Mouse (Mus musculus): ENCODE measurements around the gene Rassf7. TPM values are rescaled to one million over a fixed set of nuclear protein-coding genes. Genes with fewer than 3 reads are reported as not detected.
"Not testable (repeated sequence)": the region's sequence is repeated elsewhere in the genome, so short reads cannot be mapped to it uniquely, and the experiment has no call there.

The Rassf7 gene
- polyA plus RNA-seq, 1 experiment from 2014 or later: 41.4 TPM

DNA sequence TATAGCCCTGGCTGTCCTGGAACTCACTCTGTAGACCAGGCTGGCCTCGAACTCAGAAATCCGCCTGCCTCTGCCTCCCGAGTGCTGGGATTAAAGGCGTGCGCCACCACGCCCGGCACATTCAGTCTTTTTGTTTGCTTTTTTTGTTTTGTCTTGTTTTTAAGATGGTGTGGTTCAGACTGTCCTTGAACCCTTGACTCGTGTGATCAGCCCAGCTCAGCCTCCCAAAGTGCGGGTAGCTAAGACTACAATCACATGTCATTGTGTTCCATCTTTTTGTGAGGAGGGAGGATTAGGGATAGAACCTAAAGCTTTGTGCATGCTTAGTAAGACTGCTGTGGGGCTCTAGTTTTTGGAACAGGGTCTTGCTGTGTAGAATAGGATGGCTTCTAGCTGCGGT lies 15.9 kb downstream of the Rassf7 start:
- no peak overlapping the region for H3K4me3 ChIP-seq
- 93% methylated on average over 10 of the region's 10 CpGs for WGBS
- H3K4me1 ChIP-seq: peaks cover 20% of the 10 kb centered on the region
- H3K9me3 ChIP-seq: no peaks in the 10 kb centered on the region
- no peak for DNase-seq (ENCODE audit: low spot score)
- peaks cover 56% of the 10 kb centered on the region for H3K36me3 ChIP-seq
- H3K27ac ChIP-seq: no peak overlapping the region
- no peaks in the 10 kb centered on the region for H3K27me3 ChIP-seq (ENCODE audit: insufficient read depth, poor library complexity, severe bottlenecking)

DNA sequence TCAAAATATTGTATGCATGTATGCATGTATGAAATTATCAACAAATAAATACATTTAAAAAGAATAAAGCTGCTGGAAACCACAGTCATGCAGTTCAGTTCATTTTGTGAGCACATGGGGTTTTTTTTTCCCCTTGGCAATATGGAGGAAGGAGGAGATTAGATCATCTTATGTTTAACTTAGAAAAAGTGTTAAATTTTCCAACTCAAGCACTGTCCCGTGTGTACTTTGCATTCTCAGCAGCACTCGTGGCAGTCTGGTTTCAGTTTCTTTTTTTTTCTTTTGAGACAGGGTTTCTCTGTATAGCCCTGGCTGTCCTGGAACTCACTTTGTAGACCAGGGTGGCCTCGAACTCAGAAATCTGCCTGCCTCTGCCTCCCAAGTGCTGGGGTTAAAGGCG lies 34.8 kb downstream of the Rassf7 start:
- 84% methylated on average over 4 of the region's 4 CpGs for WGBS
- not testable (repeated sequence) for H3K4me3 ChIP-seq; DNase-seq (ENCODE audit: low spot score); H3K9me3 ChIP-seq; H3K27me3 ChIP-seq (ENCODE audit: insufficient read depth, poor library complexity, severe bottlenecking); H3K4me1 ChIP-seq; H3K27ac ChIP-seq
- H3K36me3 ChIP-seq: peaks cover 96% of the 10 kb centered on the region

DNA sequence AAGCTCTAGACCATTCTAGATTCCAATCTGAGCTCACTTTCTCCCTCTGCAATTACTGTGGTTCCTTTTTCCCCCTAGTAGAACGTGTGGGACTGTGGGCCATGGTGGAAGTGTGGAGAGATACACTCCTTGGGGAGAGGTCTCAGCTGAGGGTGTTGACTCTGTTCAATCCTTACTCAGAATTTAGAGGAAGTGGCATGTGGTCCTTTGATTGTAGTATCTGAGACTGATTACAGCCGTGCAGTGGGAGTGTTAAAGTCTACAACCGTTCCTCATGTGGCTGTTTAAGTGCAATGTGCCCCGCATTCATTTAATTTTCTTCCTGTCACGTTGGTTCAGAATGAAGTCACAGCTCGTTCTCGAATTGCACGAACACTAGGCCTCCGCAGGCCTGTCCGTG lies 40.5 kb downstream of the Rassf7 start:
- H3K4me1 ChIP-seq: no peaks in the 10 kb centered on the region
- 87% methylated on average over 10 of the region's 10 CpGs for WGBS
- no peak for DNase-seq (ENCODE audit: low spot score)

DNA sequence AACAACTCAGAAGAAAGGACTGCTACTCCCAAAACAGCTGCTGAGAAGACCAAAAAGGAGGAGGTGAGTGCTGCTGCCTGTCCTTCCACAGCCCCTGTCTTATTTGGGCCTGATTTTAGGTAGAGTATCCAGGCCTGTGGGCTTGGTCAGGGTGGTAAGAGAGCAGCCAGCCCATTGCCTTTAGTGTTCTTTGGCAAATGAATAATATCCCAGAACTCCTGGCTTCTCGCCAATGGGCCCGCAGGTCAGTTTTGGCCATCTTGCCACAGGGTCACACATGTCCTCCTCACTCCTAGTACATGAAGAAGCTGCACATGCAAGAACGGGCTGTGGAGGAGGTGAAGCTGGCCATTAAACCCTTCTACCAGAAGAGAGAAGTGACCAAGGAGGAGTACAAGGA lies 45.8 kb downstream of the Rassf7 start:
- Histone ChIP-seq H3K27ac (no peak overlapping the region), H3K4me1 (peaks cover 15% of the 10 kb centered on the region), H3K9me3 (no peaks in the 10 kb centered on the region), H3K36me3 (peaks cover 79% of the 10 kb centered on the region), H3K27me3 (ENCODE audit: insufficient read depth, poor library complexity, severe bottlenecking) (no peaks in the 10 kb centered on the region), H3K4me3 (no peak overlapping the region)
- 86% methylated on average over 3 of the region's 3 CpGs for WGBS
- no peak for DNase-seq (ENCODE audit: low spot score)

More for the DNA sequence above, 40.5 kb downstream of the Rassf7 start:
- H3K36me3 ChIP-seq: peaks cover 96% of the 10 kb centered on the region
- H3K4me3 ChIP-seq: no peak overlapping the region
- no peaks in the 10 kb centered on the region for H3K27me3 ChIP-seq (ENCODE audit: insufficient read depth, poor library complexity, severe bottlenecking)
- H3K27ac ChIP-seq: no peak overlapping the region
- H3K9me3 ChIP-seq: no peaks in the 10 kb centered on the region

DNA sequence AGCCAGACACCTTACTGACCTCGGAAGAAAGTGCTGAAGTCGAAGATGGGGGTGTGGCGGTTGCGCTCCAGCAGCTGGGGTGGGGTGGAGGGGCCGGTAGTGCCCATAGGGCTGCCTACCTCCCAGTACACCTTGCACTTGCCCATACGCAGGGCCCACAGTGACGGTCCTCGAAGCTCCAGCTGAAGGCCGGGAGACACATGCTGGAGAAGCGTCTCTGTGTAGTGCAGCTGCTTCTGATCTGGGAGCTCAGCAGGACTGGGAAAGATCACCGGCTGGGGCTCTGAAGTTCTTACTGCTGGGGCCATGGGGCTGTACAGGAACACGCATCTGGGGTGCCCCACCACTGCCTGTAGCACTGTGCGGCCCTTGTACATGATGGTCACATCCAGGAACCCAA lies 48.0 kb downstream of the Rassf7 start:
- no peak for DNase-seq (ENCODE audit: low spot score)
- Histone ChIP-seq H3K4me1 (peaks cover 15% of the 10 kb centered on the region), H3K36me3 (peaks cover 58% of the 10 kb centered on the region), H3K4me3 (no peak overlapping the region), H3K9me3 (no peaks in the 10 kb centered on the region), H3K27me3 (ENCODE audit: insufficient read depth, poor library complexity, severe bottlenecking) (no peaks in the 10 kb centered on the region), H3K27ac (no peak overlapping the region)
- WGBS: 87% methylated on average over 13 of the region's 13 CpGs

DNA sequence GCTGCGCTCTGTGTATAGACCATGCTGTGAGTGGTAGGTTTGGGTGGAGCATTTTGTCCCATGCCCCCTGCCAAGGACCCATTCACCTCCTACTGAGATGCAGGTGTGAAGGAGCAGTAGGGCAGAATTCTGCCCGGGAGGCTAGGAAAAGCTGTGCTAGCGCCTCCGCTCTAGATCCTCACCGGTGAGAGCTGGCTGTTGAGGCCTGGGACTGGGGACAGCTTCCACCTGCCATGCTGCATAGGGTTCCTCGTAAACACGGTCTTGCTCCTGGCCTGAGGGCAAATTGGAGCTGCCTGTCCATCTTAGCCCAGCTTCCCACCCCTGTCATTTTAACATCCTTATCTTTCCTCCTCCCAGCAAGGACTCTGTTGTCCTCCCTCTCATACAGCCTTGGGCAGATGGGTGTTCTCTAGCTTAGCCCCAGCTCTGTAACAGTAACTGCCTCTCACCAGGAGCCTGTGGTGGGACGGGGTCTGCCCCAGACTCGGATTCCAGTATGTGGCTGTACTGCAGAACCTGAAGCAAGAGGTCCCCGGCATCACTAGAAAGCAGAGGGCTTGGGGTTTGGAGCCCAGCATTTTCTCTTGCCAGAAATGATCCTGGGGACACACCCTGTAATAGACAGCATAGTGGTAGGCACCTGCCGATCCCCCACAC lies 48.5 kb downstream of the Rassf7 start:
- Histone ChIP-seq H3K36me3 (peaks cover 52% of the 10 kb centered on the region), H3K27ac (no peak overlapping the region), H3K9me3 (no peaks in the 10 kb centered on the region), H3K4me1 (peaks cover 18% of the 10 kb centered on the region), H3K27me3 (ENCODE audit: insufficient read depth, poor library complexity, severe bottlenecking) (peaks cover 2% of the 10 kb centered on the region; the same call in 1 of the 2 replicates), H3K4me3 (no peak overlapping the region)
- DNase-seq (ENCODE audit: low spot score): no peak
- WGBS: 70% methylated on average over 11 of the region's 11 CpGs

DNA sequence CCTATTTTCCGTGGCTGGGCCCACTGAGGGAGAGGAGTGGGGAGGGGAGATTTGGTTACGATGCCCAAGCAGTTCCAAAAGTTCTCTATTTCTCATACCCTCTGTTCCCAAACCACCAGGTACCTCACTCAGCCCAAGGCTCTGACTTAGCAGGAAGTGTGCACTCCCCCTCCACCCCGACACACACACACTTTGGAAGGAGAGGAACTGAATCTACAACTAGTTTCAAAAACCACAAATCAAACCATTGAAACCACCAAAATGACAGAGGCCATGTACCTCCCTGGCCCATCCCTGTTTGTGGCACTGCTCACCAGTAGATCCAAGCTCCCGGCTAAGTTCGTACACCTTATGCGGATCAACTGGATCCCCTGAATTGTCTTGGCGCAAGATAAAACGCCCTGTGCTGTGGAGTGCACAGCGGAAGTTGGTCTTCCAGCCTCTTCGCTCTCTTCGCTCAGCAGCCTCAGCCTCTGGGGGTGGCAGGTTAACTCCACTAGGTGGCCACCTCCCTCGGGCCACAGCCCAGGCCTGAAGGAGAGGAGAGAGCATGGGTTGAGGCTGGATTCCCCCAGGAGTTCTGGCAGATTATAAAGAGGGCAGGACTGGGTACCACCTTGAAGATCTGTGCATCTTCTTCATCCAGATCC lies 49.2 kb downstream of the Rassf7 start:
- WGBS: 28% methylated on average over 12 of the region's 12 CpGs
- DNase-seq (ENCODE audit: low spot score): no peak
- H3K9me3 ChIP-seq: no peaks in the 10 kb centered on the region

DNA sequence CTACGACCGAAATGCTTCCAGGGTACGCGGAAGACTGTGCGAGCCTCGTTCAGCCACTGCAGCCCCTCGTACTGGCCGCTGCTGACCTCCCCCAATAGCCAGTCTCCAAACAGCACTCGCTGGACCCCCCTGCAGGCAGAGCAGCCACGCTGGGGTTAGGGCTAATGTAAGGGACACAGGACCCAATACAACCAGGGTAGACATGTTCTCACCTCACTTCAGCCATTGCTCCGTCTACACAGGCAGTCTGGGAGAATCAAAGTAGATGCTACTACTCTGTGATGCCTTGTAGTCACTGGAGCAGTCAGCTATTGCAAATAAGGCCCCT lies 49.7 kb downstream of the Rassf7 start:
- DNase-seq (ENCODE audit: low spot score): no peak
- H3K27me3 ChIP-seq (ENCODE audit: insufficient read depth, poor library complexity, severe bottlenecking): peaks cover 9% of the 10 kb centered on the region; the same call in 1 of the 2 replicates
- H3K9me3 ChIP-seq: no peaks in the 10 kb centered on the region
- H3K4me3 ChIP-seq: peak overlapping the region; percentile 66
- 45% methylated on average over 11 of the region's 11 CpGs for WGBS
- H3K27ac ChIP-seq: no peak overlapping the region
- H3K36me3 ChIP-seq: peaks cover 40% of the 10 kb centered on the region
- H3K4me1 ChIP-seq: peaks cover 20% of the 10 kb centered on the region

More for the DNA sequence above, 49.2 kb downstream of the Rassf7 start:
- Histone ChIP-seq H3K27me3 (ENCODE audit: insufficient read depth, poor library complexity, severe bottlenecking) (peaks cover 9% of the 10 kb centered on the region; the same call in 1 of the 2 replicates), H3K36me3 (peaks cover 45% of the 10 kb centered on the region), H3K27ac (no peak overlapping the region), H3K4me1 (peaks cover 20% of the 10 kb centered on the region), H3K4me3 (peak overlapping the region; percentile 66; the same call in 1 of the 2 replicates)

DNA sequence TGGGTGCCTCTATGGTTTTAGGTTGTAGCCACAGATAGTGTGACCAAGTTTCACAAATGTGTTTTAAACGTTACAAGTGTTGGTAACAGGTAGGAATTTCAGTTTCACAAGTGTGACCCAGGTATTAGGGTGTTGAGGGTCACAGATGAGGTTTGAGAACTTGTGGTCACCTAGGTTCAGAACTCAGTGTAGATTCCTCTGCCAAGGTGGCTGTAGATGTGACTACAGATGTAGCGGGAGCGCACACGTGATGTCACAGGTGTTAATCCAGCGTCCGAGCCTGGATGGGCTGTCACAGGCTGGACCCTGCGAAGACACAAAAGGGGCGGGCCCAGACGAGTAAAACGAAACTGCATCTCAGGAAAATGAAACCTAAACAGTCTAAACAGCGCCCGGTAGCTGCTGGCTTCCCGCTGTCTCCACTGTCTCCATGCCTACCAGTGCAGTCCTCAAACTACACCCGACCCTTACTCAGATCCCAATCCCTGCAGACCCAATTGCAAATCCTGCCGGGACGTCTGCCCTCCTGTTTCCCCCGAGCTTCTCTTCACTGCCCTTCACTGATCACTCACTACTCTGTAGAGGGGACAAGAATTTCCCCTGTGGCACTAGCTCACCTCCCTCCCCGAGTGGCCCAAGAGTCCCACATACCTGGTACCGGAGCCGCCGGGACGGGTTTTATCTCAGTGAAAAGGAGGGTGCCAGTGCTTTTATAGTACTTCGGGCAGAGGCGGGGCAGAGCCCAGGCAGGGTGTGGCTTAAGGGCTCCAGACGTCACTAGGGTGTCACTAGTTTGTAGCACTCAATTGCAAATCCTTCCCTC lies 50.3 kb downstream of the Rassf7 start, which contains the start of gene Irf7:
Gene Irf7 (minus strand): TSS at position 743 of the 823 bp plus-strand sequence.
- Histone ChIP-seq H3K4me1 (peaks cover 20% of the 10 kb centered on the region), H3K9me3 (no peaks in the 10 kb centered on the region), H3K27ac (peak within 1 kb of the TSS; percentile 4; the same call in 1 of the 2 replicates), H3K4me3 (peak within 1 kb of the TSS; percentile 66), H3K27me3 (ENCODE audit: insufficient read depth, poor library complexity, severe bottlenecking) (peaks cover 9% of the 10 kb centered on the region; the same call in 1 of the 2 replicates), H3K36me3 (peaks cover 35% of the 10 kb centered on the region)
- peak; percentile 82 for DNase-seq (ENCODE audit: low spot score)
- WGBS: 13% methylated on average over 25 of the region's 25 CpGs

MicroRNA genes within 50 kb of the gene (microRNA counts, 519-probe panel; counts per million panel counts)
- 7,075 counts per million, percentile 78 among the panel's probes with 10 or more counts for microRNA mmu-miR-210

Small RNAs within 50 kb of the gene (microRNA-seq; reads per million reads assigned to microRNA genes)
- gene Mir210: 1,122 reads per million, percentile 80 among the genes with 10 or more reads in this experiment

Other genes starting within 250 kb of the Rassf7 start
- 3.6 and 12.5 TPM in 2 replicates for gene Ifitm1, start 248.6 kb upstream of the Rassf7 start, polyA plus RNA-seq (2016; fragmentation: Nextera tagmentation; extraction: Ambion mirVana)
- gene Ifitm3, start 205.1 kb upstream of the Rassf7 start, polyA plus RNA-seq (2016; fragmentation: Nextera tagmentation; extraction: Ambion mirVana): 24.5 and 32.7 TPM in 2 replicates
- gene Ifitm6, start 197.9 kb upstream of the Rassf7 start, polyA plus RNA-seq (2016; fragmentation: Nextera tagmentation; extraction: Ambion mirVana): not detected in 2 replicates
- gene Gm17387, start 186.7 kb upstream of the Rassf7 start, polyA plus RNA-seq (2016; fragmentation: Nextera tagmentation; extraction: Ambion mirVana): not detected in 2 replicates
- 2.6 and 12.7 TPM in 2 replicates for gene B4galnt4, start 154.8 kb upstream of the Rassf7 start, polyA plus RNA-seq (2016; fragmentation: Nextera tagmentation; extraction: Ambion mirVana)
- 0.94 and 3.4 TPM in 2 replicates for gene Pkp3, start 137.6 kb upstream of the Rassf7 start, polyA plus RNA-seq (2016; fragmentation: Nextera tagmentation; extraction: Ambion mirVana)
- 3.0 and 5.7 TPM in 2 replicates for gene Sigirr, start 115.3 kb upstream of the Rassf7 start, polyA plus RNA-seq (2016; fragmentation: Nextera tagmentation; extraction: Ambion mirVana)
- 0.42 and 0.97 TPM in 2 replicates for gene Ano9, start 98.1 kb upstream of the Rassf7 start, polyA plus RNA-seq (2016; fragmentation: Nextera tagmentation; extraction: Ambion mirVana)
- 87.8 and 91.1 TPM in 2 replicates for gene Ptdss2, start 93.5 kb upstream of the Rassf7 start, polyA plus RNA-seq (2016; fragmentation: Nextera tagmentation; extraction: Ambion mirVana)
- gene Rnh1, start 43.0 kb upstream of the Rassf7 start, polyA plus RNA-seq (2016; fragmentation: Nextera tagmentation; extraction: Ambion mirVana): 103 and 105 TPM in 2 replicates
- gene Hras, start 21.9 kb upstream of the Rassf7 start, polyA plus RNA-seq (2016; fragmentation: Nextera tagmentation; extraction: Ambion mirVana): 89.6 and 92.6 TPM in 2 replicates
- gene Lrrc56, start 21.7 kb upstream of the Rassf7 start, polyA plus RNA-seq (2016; fragmentation: Nextera tagmentation; extraction: Ambion mirVana): 3.3 and 6.7 TPM in 2 replicates
- gene Lmntd2, start 1.8 kb upstream of the Rassf7 start, polyA plus RNA-seq (2016; fragmentation: Nextera tagmentation; extraction: Ambion mirVana): 1.4 and 2.1 TPM in 2 replicates
- gene Phrf1, start 12.9 kb downstream of the Rassf7 start, polyA plus RNA-seq (2016; fragmentation: Nextera tagmentation; extraction: Ambion mirVana): 73.5 and 84.7 TPM in 2 replicates
- gene Irf7, start 50.6 kb downstream of the Rassf7 start, polyA plus RNA-seq (2016; fragmentation: Nextera tagmentation; extraction: Ambion mirVana): 0.39 and 0.60 TPM in 2 replicates
- not detected in 2 replicates for gene Cdhr5, start 60.9 kb downstream of the Rassf7 start, polyA plus RNA-seq (2016; fragmentation: Nextera tagmentation; extraction: Ambion mirVana)
- gene Sct, start 63.3 kb downstream of the Rassf7 start, polyA plus RNA-seq (2016; fragmentation: Nextera tagmentation; extraction: Ambion mirVana): 1.7 and 5.0 TPM in 2 replicates
- gene Drd4, start 76.1 kb downstream of the Rassf7 start, polyA plus RNA-seq (2016; fragmentation: Nextera tagmentation; extraction: Ambion mirVana): 0.13 TPM in 1 of 2 replicates, not detected in the other
- gene Deaf1, start 111.8 kb downstream of the Rassf7 start, polyA plus RNA-seq (2016; fragmentation: Nextera tagmentation; extraction: Ambion mirVana): 35.6 and 39.4 TPM in 2 replicates
- gene Tmem80, start 111.9 kb downstream of the Rassf7 start, polyA plus RNA-seq (2016; fragmentation: Nextera tagmentation; extraction: Ambion mirVana): 39.5 and 41.2 TPM in 2 replicates
- 3.1 and 8.2 TPM in 2 replicates for gene Eps8l2, start 123.0 kb downstream of the Rassf7 start, polyA plus RNA-seq (2016; fragmentation: Nextera tagmentation; extraction: Ambion mirVana)
- 270 and 285 TPM in 2 replicates for gene Taldo1, start 176.3 kb downstream of the Rassf7 start, polyA plus RNA-seq (2016; fragmentation: Nextera tagmentation; extraction: Ambion mirVana)
- 29.5 and 37.4 TPM in 2 replicates for gene Gatd1, start 198.3 kb downstream of the Rassf7 start, polyA plus RNA-seq (2016; fragmentation: Nextera tagmentation; extraction: Ambion mirVana)
- gene Cend1, start 213.6 kb downstream of the Rassf7 start, polyA plus RNA-seq (2016; fragmentation: Nextera tagmentation; extraction: Ambion mirVana): 13.7 and 23.5 TPM in 2 replicates
- gene Slc25a22, start 222.0 kb downstream of the Rassf7 start, polyA plus RNA-seq (2016; fragmentation: Nextera tagmentation; extraction: Ambion mirVana): 22.6 and 30.8 TPM in 2 replicates
- gene Pidd1, start 228.2 kb downstream of the Rassf7 start, polyA plus RNA-seq (2016; fragmentation: Nextera tagmentation; extraction: Ambion mirVana): 18.0 and 18.2 TPM in 2 replicates
- 882 and 900 TPM in 2 replicates for gene Rplp2, start 231.5 kb downstream of the Rassf7 start, polyA plus RNA-seq (2016; fragmentation: Nextera tagmentation; extraction: Ambion mirVana)
- 28.3 and 38.9 TPM in 2 replicates for gene Pnpla2, start 239.3 kb downstream of the Rassf7 start, polyA plus RNA-seq (2016; fragmentation: Nextera tagmentation; extraction: Ambion mirVana)
- gene Cracr2b, start 245.2 kb downstream of the Rassf7 start, polyA plus RNA-seq (2016; fragmentation: Nextera tagmentation; extraction: Ambion mirVana): 14.0 and 14.6 TPM in 2 replicates

All from heart, embryonic 10.5 days (tissue).